Mouse (Mus musculus): ENCODE measurements around the gene Raly. TPM values are rescaled to one million over a fixed set of nuclear protein-coding genes. Genes with fewer than 3 reads are reported as not detected.

Gene Raly
- 165 to 198 TPM (median 196 TPM) in 3 replicates for total RNA-seq (2017)

DNA sequence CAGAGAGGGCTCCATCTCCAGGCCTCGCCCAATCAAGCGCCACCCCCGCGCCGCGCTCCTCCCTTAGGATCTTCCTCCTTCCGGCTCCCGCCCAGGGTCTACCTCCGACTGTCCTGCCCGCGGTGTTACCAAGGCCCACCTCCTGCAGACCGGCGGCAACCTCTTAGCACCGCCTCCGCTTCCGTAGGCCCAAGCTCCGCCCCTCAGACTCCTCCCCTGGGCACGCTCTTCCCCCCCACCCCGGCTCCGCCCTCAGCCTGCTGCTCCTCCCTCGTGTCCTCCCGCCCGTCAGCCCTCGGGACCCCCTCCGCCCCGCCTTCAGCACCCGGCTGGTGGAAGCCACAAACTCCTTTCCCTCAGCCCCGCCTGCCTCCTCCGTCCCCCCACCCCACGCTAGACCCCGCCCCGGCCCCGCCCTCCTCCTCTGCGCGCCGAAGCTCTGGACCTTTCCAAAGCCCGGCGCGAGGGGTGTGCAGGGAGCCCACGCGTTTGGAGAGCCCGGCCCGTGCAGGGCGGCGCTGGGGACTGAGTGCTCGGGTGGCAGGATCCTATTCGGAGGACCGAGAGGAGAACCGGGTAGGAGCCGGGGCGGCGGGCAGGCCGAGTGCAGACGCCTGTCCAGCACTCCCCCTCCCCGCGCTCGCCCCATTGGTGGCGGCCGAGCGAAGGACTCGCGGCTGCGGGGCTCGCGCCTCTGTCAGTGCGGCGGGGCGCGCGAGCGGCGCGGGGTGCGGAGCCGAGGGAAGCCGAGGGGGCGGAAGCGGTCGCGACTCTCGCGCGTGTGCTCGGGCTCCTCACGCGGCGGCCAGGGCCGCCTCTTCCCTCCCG is at the start of gene Raly, which contains the start of gene a:
Gene Raly (plus strand): TSS at position 441 of the 828 bp plus-strand sequence.
Gene a (plus strand): TSS at position 747 of the 828 bp plus-strand sequence.
- ATAC-seq (replicated peaks; ENCODE audit: insufficient number of reproducible peaks, low FRiP score, low TSS enrichment, poor library complexity, severe bottlenecking) = peak; percentile 93

DNA sequence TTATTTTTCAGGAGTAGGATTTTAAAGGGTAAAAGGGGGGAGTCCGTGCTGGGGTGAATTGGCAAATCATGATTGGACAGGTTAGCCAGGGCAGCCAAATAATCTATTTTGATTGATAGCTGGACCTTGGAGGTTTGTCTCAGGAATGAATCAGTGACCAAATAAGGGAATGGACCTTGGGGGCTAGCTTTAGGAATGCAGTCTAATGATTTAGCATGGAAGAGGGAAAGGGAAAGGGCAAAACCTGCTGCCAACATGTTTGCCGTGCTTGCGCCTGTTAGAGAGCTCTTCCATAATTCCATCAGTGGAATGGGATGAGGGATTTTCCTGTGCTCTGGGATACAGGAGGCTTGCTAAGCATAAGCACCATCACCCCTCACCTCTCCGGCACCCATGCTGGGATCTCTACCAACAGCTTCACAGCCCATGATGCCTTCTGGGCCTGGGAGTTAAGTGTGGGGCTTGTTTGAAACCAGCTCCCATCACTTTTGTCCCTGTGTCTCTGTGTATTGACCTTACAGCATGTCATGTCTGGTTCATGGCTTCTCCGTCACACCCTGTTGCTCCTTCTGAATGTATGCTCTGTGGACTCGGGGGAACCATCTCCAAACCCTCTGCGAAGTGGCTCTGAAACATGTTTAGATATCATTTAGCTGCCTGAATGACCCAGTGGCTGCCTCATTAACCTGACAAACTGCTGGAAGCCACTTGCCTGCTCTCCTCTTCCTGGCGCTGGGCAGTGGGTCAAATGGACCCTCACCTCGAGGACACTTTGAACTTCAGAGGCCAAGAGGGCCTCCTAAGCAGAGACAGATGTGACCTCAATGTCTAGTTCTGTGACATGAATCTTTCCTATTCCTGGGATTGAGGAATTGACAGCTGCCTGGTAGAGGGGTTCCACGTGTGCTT is 47.7 kb upstream of the Raly start:
- no peak for ATAC-seq (replicated peaks; ENCODE audit: insufficient number of reproducible peaks, low FRiP score, low TSS enrichment, poor library complexity, severe bottlenecking)

DNA sequence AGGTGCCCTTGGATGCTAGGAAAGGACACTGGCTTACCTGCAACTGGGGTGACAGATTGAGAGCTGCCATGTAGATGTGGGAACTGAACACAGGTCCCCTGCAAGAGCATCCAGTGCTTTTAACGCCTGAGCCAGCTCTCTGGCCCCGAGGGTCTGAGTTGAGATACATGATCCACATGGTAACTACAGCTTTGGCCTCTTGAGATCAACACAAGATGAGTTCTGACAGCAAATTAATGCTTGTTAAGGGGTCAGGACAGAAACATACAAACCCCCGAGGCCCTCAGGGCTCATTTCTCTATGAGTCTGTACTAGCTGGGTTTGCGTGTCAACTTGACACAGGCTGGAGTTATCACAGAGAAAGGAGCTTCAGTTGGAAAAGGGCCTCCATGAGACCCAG is 47.0 kb upstream of the Raly start:
- no peak for ATAC-seq (replicated peaks; ENCODE audit: insufficient number of reproducible peaks, low FRiP score, low TSS enrichment, poor library complexity, severe bottlenecking)

DNA sequence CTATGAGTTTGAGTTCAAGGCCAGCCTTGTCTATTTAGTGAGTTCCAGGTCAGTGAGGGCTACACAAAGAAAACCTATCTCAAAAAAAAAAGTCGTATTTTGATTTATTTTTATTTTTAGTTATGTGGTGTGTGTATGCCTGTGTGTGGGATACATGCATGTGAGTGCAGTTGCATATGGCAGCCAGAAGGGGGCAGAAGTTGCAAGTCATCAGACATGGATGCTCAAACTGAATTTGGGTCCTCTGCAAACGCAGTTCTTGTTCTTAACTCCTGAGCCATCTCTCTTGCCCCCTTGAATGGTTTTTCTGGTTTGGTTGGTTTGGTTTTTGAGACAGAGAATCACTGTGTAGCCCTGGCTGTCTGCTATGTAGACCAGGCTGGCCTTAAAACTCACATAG is 42.5 kb upstream of the Raly start:
- ATAC-seq (replicated peaks; ENCODE audit: insufficient number of reproducible peaks, low FRiP score, low TSS enrichment, poor library complexity, severe bottlenecking) = no peak

DNA sequence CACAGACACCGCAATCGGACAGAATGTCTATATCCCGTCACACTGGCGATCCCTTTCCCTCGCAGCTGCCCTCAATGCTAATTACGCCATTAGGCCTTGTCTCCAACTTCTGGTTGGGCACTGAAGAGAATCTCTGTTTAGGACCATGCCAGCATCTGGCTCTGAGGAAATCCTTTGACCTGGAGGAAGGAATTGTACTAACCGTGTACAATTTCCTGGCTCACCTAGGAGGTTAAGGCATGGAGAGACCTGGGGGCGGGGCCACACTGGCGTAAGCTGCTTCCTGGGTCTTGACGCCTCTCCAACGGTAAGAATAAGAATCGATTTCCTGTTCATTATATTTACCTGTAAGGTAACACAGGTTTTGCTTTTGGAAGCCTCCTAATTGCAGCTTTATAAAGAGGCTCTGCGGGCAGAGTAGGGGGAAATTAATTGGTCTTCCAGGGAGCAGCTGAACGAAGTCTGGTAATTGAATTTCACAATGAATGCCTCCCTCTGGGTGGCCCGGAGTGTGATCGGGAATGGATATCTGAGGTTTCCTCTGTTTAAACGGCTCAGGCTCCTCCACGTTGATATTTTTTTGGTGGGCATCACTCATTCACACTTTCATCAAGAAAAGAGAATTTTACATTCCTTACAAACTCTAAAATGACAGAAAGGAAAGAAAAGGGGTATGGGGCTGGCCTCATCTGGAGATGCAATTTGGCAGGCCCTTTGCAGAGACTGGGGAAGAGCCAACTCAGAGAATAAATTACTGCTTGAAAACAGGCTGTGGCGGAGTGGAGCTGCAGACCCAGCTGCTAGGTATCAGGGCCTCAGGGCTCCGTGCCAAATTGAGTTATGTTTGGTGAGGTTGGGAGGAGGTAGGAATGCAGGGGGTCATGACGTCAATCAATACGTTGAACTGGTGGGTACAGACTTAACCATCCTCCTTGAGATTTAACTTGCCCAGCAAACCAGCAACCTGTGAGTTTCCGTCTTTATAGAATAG is 41.6 kb upstream of the Raly start:
- ATAC-seq (replicated peaks; ENCODE audit: insufficient number of reproducible peaks, low FRiP score, low TSS enrichment, poor library complexity, severe bottlenecking) = no peak

DNA sequence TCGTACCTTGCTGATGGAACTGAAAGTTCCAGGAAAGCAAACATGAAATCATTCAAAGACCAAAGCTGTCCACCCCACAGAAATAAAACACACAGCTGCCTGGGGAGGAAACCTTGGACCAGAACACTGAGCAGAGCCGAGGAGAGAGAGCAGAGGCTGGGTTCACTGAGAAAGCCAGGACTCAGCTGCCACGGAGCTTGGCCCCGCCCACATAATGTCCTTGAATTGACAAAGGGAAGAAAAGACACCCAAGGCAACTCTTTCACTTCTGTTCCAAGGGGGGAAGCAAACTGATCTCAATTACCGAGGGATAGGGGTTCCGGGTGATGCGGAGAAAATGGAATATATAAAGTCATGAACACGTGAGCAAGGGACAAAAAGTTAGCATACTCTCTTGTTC is 39.0 kb upstream of the Raly start:
- ATAC-seq (replicated peaks; ENCODE audit: insufficient number of reproducible peaks, low FRiP score, low TSS enrichment, poor library complexity, severe bottlenecking) = no peak

DNA sequence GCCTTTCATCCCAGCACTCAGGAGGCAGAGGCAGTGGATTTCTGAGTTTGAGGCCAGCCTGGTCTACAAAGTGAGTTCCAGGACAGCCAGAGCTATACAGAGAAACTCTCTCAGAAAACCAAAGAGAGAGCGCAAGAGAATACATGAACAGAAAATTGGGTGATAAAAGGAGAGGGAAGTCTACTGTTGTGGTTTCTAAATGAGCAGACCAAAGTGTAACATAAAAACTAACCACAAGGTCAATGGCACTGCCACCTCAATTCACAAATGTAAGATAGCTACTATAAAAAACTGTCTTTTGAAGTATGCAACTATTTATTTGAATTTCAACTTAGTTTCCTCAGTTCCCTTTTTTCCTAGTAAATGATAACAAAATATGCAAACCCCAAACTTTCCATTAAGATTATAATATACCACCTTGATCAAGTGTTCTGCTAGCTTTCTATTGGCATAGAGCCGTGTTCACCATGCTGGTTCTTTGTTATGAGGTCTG is 36.8 kb upstream of the Raly start:
- ATAC-seq (replicated peaks; ENCODE audit: insufficient number of reproducible peaks, low FRiP score, low TSS enrichment, poor library complexity, severe bottlenecking) = no peak

DNA sequence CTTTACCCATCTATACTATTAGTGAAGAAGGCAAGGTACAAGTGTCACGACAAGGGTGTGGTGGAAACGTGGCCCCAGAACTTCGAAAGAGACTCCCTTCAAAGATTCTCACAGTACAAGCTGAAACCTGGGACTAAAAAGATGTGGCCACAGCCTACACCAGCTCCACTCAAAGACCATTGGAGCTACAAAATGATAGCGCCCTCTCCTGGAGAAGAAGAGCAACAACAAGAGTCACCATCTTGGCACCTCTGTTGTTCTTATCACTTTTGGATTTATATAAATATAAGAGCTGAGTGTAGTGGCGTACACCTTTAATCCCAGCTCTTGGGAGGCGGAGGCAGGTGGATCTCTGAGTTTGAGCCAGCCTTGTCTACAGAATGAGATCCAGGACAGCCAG is 35.1 kb upstream of the Raly start:
- ATAC-seq (replicated peaks; ENCODE audit: insufficient number of reproducible peaks, low FRiP score, low TSS enrichment, poor library complexity, severe bottlenecking) = no peak

DNA sequence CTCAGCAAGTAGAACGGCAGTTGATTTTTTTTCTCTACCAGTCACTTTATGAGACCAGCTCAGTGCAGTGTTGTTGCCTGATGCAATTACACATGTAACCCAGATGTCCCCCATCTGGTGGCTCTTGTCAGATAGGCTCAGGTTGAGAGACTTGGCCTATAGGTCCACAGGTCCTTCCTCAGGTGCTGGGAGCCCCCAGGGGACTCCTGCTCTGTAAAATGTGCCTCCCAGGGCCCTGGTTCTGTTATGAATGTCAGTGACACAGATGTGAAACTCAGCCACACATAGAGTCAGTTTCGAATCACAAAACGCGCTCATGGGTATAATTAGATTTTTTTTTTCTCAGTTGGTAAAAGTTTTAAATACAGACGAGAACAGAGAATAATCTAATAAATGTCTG is 33.2 kb upstream of the Raly start:
- no peak for ATAC-seq (replicated peaks; ENCODE audit: insufficient number of reproducible peaks, low FRiP score, low TSS enrichment, poor library complexity, severe bottlenecking)

DNA sequence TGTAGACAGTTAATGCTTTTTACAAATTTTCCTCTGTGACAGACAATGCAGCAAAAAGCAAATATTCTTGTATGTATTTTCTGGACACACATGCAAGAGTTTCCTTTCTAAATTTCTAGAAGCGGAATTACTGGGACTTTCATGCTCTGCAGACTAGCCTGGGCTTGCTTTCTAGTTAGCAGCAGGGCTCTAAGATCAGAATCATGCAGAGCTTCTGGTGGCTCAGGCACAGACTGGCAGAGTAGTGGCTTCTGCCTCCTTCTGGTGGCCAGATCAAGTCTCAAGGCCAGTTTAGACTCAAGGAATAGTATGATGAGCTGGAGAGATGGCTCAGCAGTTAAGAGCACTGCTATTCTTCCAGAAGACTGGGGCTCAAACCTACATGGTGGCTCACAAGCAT is 32.4 kb upstream of the Raly start:
- ATAC-seq (replicated peaks; ENCODE audit: insufficient number of reproducible peaks, low FRiP score, low TSS enrichment, poor library complexity, severe bottlenecking) = no peak

DNA sequence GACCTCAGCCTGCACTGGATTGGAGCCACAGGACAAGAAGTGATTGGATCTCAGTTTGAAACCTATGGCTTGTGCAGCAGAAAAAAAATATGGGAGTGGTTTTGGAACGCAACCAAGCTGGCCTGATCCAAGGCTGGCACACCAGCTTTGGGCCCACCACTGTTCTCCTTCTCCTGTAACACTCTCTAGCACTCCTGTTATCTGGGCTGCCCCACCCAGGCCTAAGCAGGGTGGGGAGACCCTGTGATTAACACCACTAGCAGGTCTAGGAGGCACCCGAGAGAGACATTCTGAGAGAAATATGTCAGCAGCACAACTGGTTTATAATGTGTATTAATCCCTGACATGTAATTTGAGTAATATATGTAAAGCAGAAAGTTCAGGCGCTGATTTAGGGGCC is 27.7 kb upstream of the Raly start:
- no peak for ATAC-seq (replicated peaks; ENCODE audit: insufficient number of reproducible peaks, low FRiP score, low TSS enrichment, poor library complexity, severe bottlenecking)

DNA sequence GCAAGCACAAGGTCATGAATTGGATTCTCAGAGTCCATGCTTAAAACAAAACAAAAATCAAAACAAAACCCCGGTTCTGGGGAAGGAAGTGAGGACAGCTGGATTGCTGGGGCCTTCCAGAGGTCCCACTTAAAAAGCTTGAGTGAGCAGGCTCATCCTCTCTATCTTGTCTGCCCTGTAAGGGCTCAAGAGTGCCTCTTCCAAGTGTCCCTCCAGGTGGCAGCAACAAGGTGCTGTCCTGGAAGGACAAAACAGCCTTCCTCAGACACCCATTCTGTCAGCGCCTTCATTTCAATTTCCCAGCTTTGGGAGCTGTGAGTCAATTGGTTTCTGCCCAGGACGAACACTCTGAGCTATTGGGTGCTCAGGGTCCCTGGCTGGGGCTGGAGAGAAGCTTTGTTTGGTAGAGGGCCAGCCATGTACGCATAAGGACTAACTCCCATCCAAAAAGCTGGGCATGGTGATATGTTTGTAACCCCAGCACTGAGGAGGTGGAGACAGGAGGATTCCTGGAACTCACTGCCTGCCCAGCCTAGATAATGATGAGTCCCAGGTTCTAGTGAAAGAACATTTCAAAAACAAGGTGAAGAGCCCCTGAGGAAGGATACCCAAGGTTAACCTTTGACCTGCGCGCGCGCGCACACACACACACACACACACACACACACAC is 25.9 kb upstream of the Raly start:
- no peak for ATAC-seq (replicated peaks; ENCODE audit: insufficient number of reproducible peaks, low FRiP score, low TSS enrichment, poor library complexity, severe bottlenecking)

DNA sequence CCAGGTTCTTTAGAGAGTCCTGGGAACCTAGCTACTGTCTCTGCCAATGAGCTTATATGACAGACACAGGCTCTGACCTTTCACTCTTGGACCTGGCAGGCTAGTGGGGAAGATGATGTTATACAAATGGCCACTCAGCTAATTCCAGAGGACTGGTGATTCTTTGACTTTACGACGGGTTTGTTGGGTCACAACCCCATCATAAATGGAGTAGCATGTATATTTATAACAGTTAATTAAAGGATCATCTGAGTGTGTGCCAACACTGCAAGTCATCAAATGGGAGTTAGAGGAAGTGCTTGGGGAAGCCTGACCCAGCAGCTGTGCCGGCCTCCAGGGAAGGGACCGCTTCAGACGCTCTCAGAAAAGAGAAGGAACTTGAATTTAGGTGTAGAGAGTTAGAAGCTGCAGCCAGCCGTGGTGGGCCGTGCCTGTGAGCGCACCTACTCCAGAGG is 25.3 kb upstream of the Raly start:
- peak; percentile 63; the same call in 1 of the 2 replicates for ATAC-seq (replicated peaks; ENCODE audit: insufficient number of reproducible peaks, low FRiP score, low TSS enrichment, poor library complexity, severe bottlenecking)

DNA sequence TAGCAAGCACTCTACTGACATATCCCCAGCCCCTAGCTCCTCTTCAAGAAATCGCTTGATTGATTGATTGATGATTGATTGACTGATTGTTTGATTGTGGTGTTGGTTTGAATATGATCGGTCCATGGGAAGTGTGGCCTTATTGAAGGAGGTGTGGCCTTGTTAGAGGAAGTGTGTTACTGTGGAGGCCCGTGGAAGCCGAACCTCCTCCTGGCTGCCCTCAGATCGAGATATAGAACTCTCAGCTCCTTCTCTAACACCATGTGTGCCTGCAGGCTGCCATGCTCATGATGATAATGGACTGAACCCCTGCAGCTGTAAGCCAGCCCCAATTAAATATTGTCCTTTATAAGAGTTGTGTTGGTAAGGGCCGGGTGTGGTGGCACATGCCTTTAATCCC is 23.8 kb upstream of the Raly start:
- ATAC-seq (replicated peaks; ENCODE audit: insufficient number of reproducible peaks, low FRiP score, low TSS enrichment, poor library complexity, severe bottlenecking) = no peak

DNA sequence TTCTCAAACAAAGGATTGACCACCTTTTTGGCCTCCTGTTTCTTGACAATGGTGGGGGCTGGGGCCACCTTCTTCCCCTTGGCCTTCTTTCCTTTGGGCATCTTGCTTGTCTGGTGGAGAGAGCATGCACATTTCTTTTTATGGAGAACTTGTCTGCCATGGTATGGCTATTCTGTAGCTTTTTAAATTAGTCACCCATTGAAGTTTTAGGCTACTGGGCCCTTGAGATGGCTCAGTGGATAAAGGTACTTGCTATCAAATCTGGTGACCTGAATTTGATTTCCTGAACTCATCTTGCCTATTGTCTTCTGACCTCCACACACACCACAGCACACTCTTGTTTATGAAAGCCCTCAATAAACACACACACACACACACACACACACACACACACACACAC is 21.0 kb upstream of the Raly start, which contains the start of gene Gm14214:
Gene Gm14214 (minus strand): TSS at position 101 of the 400 bp plus-strand sequence.
- ATAC-seq (replicated peaks; ENCODE audit: insufficient number of reproducible peaks, low FRiP score, low TSS enrichment, poor library complexity, severe bottlenecking) = no peak

DNA sequence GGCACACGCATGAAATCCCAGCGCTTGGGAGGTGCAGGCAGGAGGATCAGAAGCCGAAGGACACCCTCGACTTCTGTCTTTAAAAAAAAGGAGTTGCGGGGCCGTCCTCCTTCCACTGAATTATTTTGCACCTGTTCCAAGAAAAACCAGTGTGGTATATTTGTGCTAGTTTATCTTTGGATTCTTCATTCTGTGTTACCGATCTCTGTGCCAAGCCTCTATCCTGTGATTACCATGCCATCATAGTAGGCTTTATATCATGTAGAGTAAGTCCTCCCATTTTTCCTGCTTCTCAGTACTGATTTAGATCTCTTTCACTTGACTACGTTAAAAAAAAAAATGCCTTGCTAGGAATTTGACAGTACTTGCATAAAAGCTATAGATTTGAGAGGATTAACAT is 19.3 kb upstream of the Raly start:
- no peak for ATAC-seq (replicated peaks; ENCODE audit: insufficient number of reproducible peaks, low FRiP score, low TSS enrichment, poor library complexity, severe bottlenecking)

DNA sequence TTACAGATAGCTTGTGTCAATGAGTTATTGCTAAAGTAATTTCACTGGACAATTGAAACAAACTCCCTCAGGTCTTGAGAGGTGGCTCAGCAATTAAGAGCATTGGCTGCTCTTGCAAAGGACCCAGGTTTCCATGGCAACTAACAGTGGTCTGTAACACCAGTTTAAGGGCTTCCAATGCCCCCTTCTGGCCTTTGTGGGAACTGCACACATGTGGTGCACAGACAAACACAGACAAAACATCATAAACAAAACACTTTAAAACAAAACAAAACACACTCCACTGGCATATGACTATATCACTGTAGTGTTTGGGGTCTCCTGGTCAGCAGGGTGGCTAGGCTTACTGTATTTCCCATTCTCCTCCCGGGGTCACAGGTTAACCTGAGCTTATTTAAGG is 16.9 kb upstream of the Raly start:
- no peak for ATAC-seq (replicated peaks; ENCODE audit: insufficient number of reproducible peaks, low FRiP score, low TSS enrichment, poor library complexity, severe bottlenecking)

DNA sequence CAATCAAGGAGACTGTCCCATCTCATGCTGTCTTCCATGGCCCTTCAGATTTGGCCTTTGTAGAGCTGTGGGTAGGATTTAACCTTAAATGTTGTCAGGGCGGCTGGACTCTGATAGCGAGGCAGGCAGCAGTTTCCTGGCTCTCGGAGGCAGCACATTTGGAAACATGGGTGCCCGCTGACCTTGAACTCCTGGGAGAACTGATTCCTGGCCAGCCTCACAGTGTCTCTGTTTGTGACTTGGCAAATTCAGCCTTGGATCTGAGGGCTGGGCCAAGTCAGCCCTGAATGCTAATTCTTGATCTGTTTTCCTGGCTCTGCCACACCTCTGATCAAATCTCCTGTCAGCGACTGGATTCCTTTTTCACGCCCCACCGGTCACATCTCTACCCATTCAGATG is 14.4 kb upstream of the Raly start:
- no peak for ATAC-seq (replicated peaks; ENCODE audit: insufficient number of reproducible peaks, low FRiP score, low TSS enrichment, poor library complexity, severe bottlenecking)

All from monocyte, adult 5-6 weeks (primary cell).